Mouse (Mus musculus) limb, embryonic 11.5 days (tissue): Measurements from ENCODE around the gene Atp6v0b. TPM values are rescaled to one million over a fixed set of nuclear protein-coding genes. Genes with fewer than 3 reads are reported as not detected.

ENCODE experiments used
- ATAC-seq: fragments of 200-750 bp; cut with Nextera tagmentation; 2 replicates; pipeline ENCODE4 v1.8.0; 2017; ENCODE audit warnings: low read depth; ENCODE audit not compliant: insufficient number of reproducible peaks, low FRiP score, low TSS enrichment
- DNase-seq: peaks from one replicate; pipeline ENCODE4 v3.0.0-alpha.2; 2015; ENCODE audit warnings: low spot score
- H3K27ac ChIP-seq: fragments of 300-500 bp; sonication (generic); replicated peaks from 2 replicates; pipeline ENCODE4 v1.5.1; 2014; ENCODE audit warnings: low read depth, mild to moderate bottlenecking, low read length
- H3K27me3 ChIP-seq: fragments of 300-500 bp; sonication (generic); 2 replicates; pipeline ENCODE4 v1.6.1; 2014; ENCODE audit warnings: mild to moderate bottlenecking, low read length, mixed read lengths; ENCODE audit not compliant: control insufficient read depth, insufficient read depth
- H3K36me3 ChIP-seq: fragments of 300-500 bp; sonication (generic); 2 replicates; pipeline ENCODE4 v1.6.1; 2014; ENCODE audit warnings: mild to moderate bottlenecking, low read length, moderate library complexity, mixed read lengths; ENCODE audit not compliant: control insufficient read depth, insufficient read depth
- H3K4me1 ChIP-seq: fragments of 300-500 bp; sonication (generic); 2 replicates; pipeline ENCODE4 v1.6.1; 2014; ENCODE audit warnings: low read length, mixed read lengths; ENCODE audit not compliant: control insufficient read depth, insufficient read depth
- H3K4me2 ChIP-seq: fragments of 300-500 bp; sonication (generic); 2 replicates; pipeline ENCODE4 v1.6.1; 2014; ENCODE audit warnings: low read depth, mild to moderate bottlenecking, moderate library complexity; ENCODE audit not compliant: severe bottlenecking
- H3K4me3 ChIP-seq: fragments of 300-500 bp; sonication (generic); 2 replicates; pipeline ENCODE4 v1.5.1; 2014; ENCODE audit warnings: low read depth, low read length
- H3K9ac ChIP-seq: fragments of 300-500 bp; sonication (generic); 2 replicates; pipeline ENCODE4 v1.6.1; 2014; ENCODE audit warnings: mild to moderate bottlenecking, low read length
- H3K9me3 ChIP-seq: fragments of 300-500 bp; sonication (generic); 2 replicates; pipeline ENCODE4 v1.6.1; 2016; ENCODE audit warnings: low read length; ENCODE audit not compliant: control insufficient read depth
- WGBS: fragments of 180-500 bp; shearing (Covaris S2); extraction: QIAGEN DNeasy Blood & Tissue Kit; methylation state at CpG from one replicate; pipeline ENCODE4 v1.1.7; 2014; 5-methylcytosine and 5-hydroxymethylcytosine counted together
- polyA plus RNA-seq: library from polyadenylated mRNA; unstranded; fragments of >200 nt; fragmentation: Nextera tagmentation; extraction: Ambion mirVana; gene quantifications from 2 replicates; pipeline ENCODE4 v1.2.1, GENCODE M21; 2014

The Atp6v0b gene
- polyA plus RNA-seq, 1 experiment from 2014 or later, result 158 TPM

GRCm38 (mm10) chr4:117839366-117839765, 47.8 kb downstream of the Atp6v0b start:
- WGBS, result 80% methylated on average over 6 of the region's 6 CpGs
- Histone ChIP-seq H3K27me3 (no peaks in the 10 kb centered on the region), H3K4me3 (no peak overlapping the region), H3K4me1 (peaks cover 9% of the 10 kb centered on the region), H3K36me3 (no peaks in the 10 kb centered on the region), H3K4me2 (no peak overlapping the region), H3K9ac (no peak overlapping the region), H3K9me3 (no peaks in the 10 kb centered on the region), H3K27ac (no peak overlapping the region)
- DNase-seq (no peak), ATAC-seq (no peak)

GRCm38 (mm10) chr4:117837271-117837670, 49.9 kb downstream of the Atp6v0b start:
- Histone ChIP-seq H3K27ac (no peak overlapping the region), H3K4me2 (no peak overlapping the region; the same call in 1 of the 2 replicates), H3K27me3 (no peaks in the 10 kb centered on the region), H3K4me3 (no peak overlapping the region; the same call in 1 of the 2 replicates), H3K9ac (no peak overlapping the region), H3K4me1 (peaks cover 14% of the 10 kb centered on the region), H3K36me3 (no peaks in the 10 kb centered on the region), H3K9me3 (no peaks in the 10 kb centered on the region)
- no peak for ATAC-seq
- WGBS, result 68% methylated on average over 4 of the region's 4 CpGs
- DNase-seq, result no peak

GRCm38 (mm10) chr4:117836204-117836767, 50.8 kb downstream of the Atp6v0b start:
- H3K27ac ChIP-seq, result peak overlapping the region; percentile 68
- peak; percentile 93 for DNase-seq
- peak overlapping the region; percentile 92 for H3K4me2 ChIP-seq
- H3K36me3 ChIP-seq, result no peaks in the 10 kb centered on the region
- H3K4me1 ChIP-seq, result peaks cover 14% of the 10 kb centered on the region
- peak; percentile 90 for ATAC-seq
- H3K4me3 ChIP-seq, result peak overlapping the region; percentile 85
- H3K9ac ChIP-seq, result peak overlapping the region; percentile 87
- under 1% methylated on average over 45 of the region's 48 CpGs for WGBS
- no peaks in the 10 kb centered on the region for H3K9me3 ChIP-seq
- H3K27me3 ChIP-seq, result no peaks in the 10 kb centered on the region

GRCm38 (mm10) chr4:117835531-117836111, 51.5 kb downstream of the Atp6v0b start:
- ATAC-seq (peak; percentile 27; the same call in 1 of the 2 replicates), DNase-seq (no peak)
- WGBS, result 0% methylated on average over 57 of the region's 60 CpGs
- Histone ChIP-seq H3K4me1 (peaks cover 14% of the 10 kb centered on the region), H3K27me3 (no peaks in the 10 kb centered on the region), H3K36me3 (no peaks in the 10 kb centered on the region), H3K9ac (peak overlapping the region; percentile 87), H3K4me2 (peak overlapping the region; percentile 92), H3K9me3 (no peaks in the 10 kb centered on the region), H3K4me3 (peak overlapping the region; percentile 85), H3K27ac (peak overlapping the region; percentile 68)

GRCm38 (mm10) chr4:117834845-117835530, 52.1 kb downstream of the Atp6v0b start:
- Histone ChIP-seq H3K36me3 (no peaks in the 10 kb centered on the region), H3K27ac (peak overlapping the region; percentile 68), H3K4me1 (peaks cover 14% of the 10 kb centered on the region), H3K4me3 (peak overlapping the region; percentile 85), H3K27me3 (no peaks in the 10 kb centered on the region), H3K4me2 (peak overlapping the region; percentile 92), H3K9ac (peak overlapping the region; percentile 87), H3K9me3 (no peaks in the 10 kb centered on the region)
- ATAC-seq, result peak; percentile 63
- peak; percentile 85 for DNase-seq
- WGBS, result under 1% methylated on average over 36 of the region's 36 CpGs

- H3K9ac ChIP-seq, result peak within 1 kb of the TSS; percentile 87
- no peaks in the 10 kb centered on the region for H3K27me3 ChIP-seq
- peak within 1 kb of the TSS; percentile 92 for H3K4me2 ChIP-seq
- peak within 1 kb of the TSS; percentile 85 for H3K4me3 ChIP-seq
- DNase-seq (no peak), ATAC-seq (no peak; the same call in 1 of the 2 replicates)
- no peaks in the 10 kb centered on the region for H3K9me3 ChIP-seq
- peaks cover 14% of the 10 kb centered on the region for H3K4me1 ChIP-seq
- WGBS, result 20% methylated on average over 3 of the region's 3 CpGs
- peak within 1 kb of the TSS; percentile 68 for H3K27ac ChIP-seq
- H3K36me3 ChIP-seq, result no peaks in the 10 kb centered on the region
Measured at GRCm38 (mm10) chr4:117834457-117834844, 52.7 kb downstream of the Atp6v0b start, which contains the start of gene Slc6a9. Gene Slc6a9 (plus strand): TSS chr4:117834506.

Other genes with a start within 250 kb of the Atp6v0b start
- 90.5 and 93.2 TPM in 2 replicates for gene Dmap1, start 205.1 kb downstream of the Atp6v0b start, polyA plus RNA-seq
- gene Gm12845, start 162.9 kb downstream of the Atp6v0b start, polyA plus RNA-seq, result not detected in 2 replicates
- gene Klf17, start 121.7 kb downstream of the Atp6v0b start, polyA plus RNA-seq, result 0.07 TPM in 1 of 2 replicates, not detected in the other
- 10.1 and 11.1 TPM in 2 replicates for gene Slc6a9, start 52.8 kb downstream of the Atp6v0b start, polyA plus RNA-seq
- 1.0 and 1.6 TPM in 2 replicates for gene Ccdc24, start 14.8 kb downstream of the Atp6v0b start, polyA plus RNA-seq
- gene B4galt2, start 3.8 kb downstream of the Atp6v0b start, polyA plus RNA-seq, result 26.7 and 30.1 TPM in 2 replicates
- 21.2 and 22.2 TPM in 2 replicates for gene Dph2, start 4.7 kb upstream of the Atp6v0b start, polyA plus RNA-seq
- gene Ipo13, start 27.7 kb upstream of the Atp6v0b start, polyA plus RNA-seq, result 41.3 and 41.7 TPM in 2 replicates
- gene Artn, start 42.4 kb upstream of the Atp6v0b start, polyA plus RNA-seq, result 11.2 and 14.2 TPM in 2 replicates
- 6.3 and 7.3 TPM in 2 replicates for gene St3gal3, start 247.6 kb upstream of the Atp6v0b start, polyA plus RNA-seq